Mouse (Mus musculus) fat pad, adult 2 months (tissue): ENCODE measurements around the gene Mark3.

Source experiments
- DNase-seq: peaks from one replicate; pipeline ENCODE4 v3.0.0-alpha.2; 2011; ENCODE audit warnings: low read depth, low spot score; ENCODE audit errors: extremely low read depth

The Mark3 gene

GRCm38 (mm10) chr12:111672581-111672980 is 98.3 kb downstream of the Mark3 start:
- no peak for DNase-seq

GRCm38 (mm10) chr12:111674850-111675486 is 100.6 kb downstream of the Mark3 start:
- no peak for DNase-seq

GRCm38 (mm10) chr12:111675797-111676580 is 101.7 kb downstream of the Mark3 start:
- DNase-seq: no peak

GRCm38 (mm10) chr12:111677421-111677820 is 103.1 kb downstream of the Mark3 start:
- DNase-seq: no peak

- no peak for DNase-seq
These were observed 103.8 kb downstream of the Mark3 start, which contains the start of gene Trmt61a for GRCm38 (mm10) chr12:111677882-111678669. Gene Trmt61a (plus strand): TSS chr12:111678105.

GRCm38 (mm10) chr12:111678670-111678933 is 104.3 kb downstream of the Mark3 start:
- DNase-seq: no peak

- DNase-seq: no peak
These were observed 104.7 kb downstream of the Mark3 start for GRCm38 (mm10) chr12:111678997-111679396.

GRCm38 (mm10) chr12:111680661-111681060 is 106.3 kb downstream of the Mark3 start:
- DNase-seq: no peak

- DNase-seq: no peak
These were observed 107.0 kb downstream of the Mark3 start for GRCm38 (mm10) chr12:111681305-111681704.

- peak; percentile 67 for DNase-seq
These were observed 107.7 kb downstream of the Mark3 start for GRCm38 (mm10) chr12:111682003-111682402.

- no peak for DNase-seq
These were observed 108.5 kb downstream of the Mark3 start for GRCm38 (mm10) chr12:111682806-111683205.

GRCm38 (mm10) chr12:111686390-111686789 is 112.1 kb downstream of the Mark3 start:
- DNase-seq: no peak

- no peak for DNase-seq
These were observed 113.2 kb downstream of the Mark3 start for GRCm38 (mm10) chr12:111687350-111688068.

- DNase-seq: no peak
These were observed 113.7 kb downstream of the Mark3 start for GRCm38 (mm10) chr12:111688069-111688428.

GRCm38 (mm10) chr12:111689426-111689825 is 115.1 kb downstream of the Mark3 start:
- DNase-seq: no peak

- no peak for DNase-seq
These were observed 117.1 kb downstream of the Mark3 start for GRCm38 (mm10) chr12:111691346-111691872.

GRCm38 (mm10) chr12:111692899-111693298 is 118.6 kb downstream of the Mark3 start:
- no peak for DNase-seq

- no peak for DNase-seq
These were observed 119.3 kb downstream of the Mark3 start for GRCm38 (mm10) chr12:111693341-111694270.

- DNase-seq: no peak
These were observed 120.0 kb downstream of the Mark3 start for GRCm38 (mm10) chr12:111694271-111694781.
